Mouse (Mus musculus): ENCODE results near the gene Crtc3. TPM values are rescaled to one million over a fixed set of nuclear protein-coding genes. Genes with fewer than 3 reads are reported as not detected.

Gene Crtc3
- polyA plus RNA-seq, 1 experiment from 2014 or later = 12.6 TPM

- ATAC-seq (ENCODE audit: low FRiP score) = no peak
- H3K9ac ChIP-seq = no peak overlapping the region
- no peaks in the 10 kb centered on the region for H3K9me3 ChIP-seq
- H3K4me3 ChIP-seq (replicated peaks) = no peak overlapping the region
- H3K27ac ChIP-seq = no peak overlapping the region
- H3K4me2 ChIP-seq = no peak overlapping the region
- 93% methylated on average over 9 of the region's 9 CpGs for WGBS
- no peaks in the 10 kb centered on the region for H3K36me3 ChIP-seq (replicated peaks)
- peaks cover 9% of the 10 kb centered on the region; the same call in 1 of the 2 replicates for H3K4me1 ChIP-seq
- H3K27me3 ChIP-seq = no peaks in the 10 kb centered on the region
Observed at GRCm38 (mm10) chr7:80634741-80635140, 53.9 kb downstream of the Crtc3 start.

GRCm38 (mm10) chr7:80633635-80634034 is 55.0 kb downstream of the Crtc3 start:
- 96% methylated on average over 2 of the region's 2 CpGs for WGBS
- H3K4me2 ChIP-seq = no peak overlapping the region
- no peaks in the 10 kb centered on the region for H3K27me3 ChIP-seq
- no peaks in the 10 kb centered on the region for H3K9me3 ChIP-seq
- no peak overlapping the region for H3K9ac ChIP-seq
- H3K27ac ChIP-seq = no peak overlapping the region
- no peak overlapping the region for H3K4me3 ChIP-seq (replicated peaks)
- peaks cover 9% of the 10 kb centered on the region; the same call in 1 of the 2 replicates for H3K4me1 ChIP-seq
- no peaks in the 10 kb centered on the region for H3K36me3 ChIP-seq (replicated peaks)
- no peak for ATAC-seq (ENCODE audit: low FRiP score)

GRCm38 (mm10) chr7:80631993-80632392 is 56.7 kb downstream of the Crtc3 start:
- Histone ChIP-seq H3K4me2 (no peak overlapping the region), H3K4me3 (replicated peaks) (no peak overlapping the region), H3K4me1 (peaks cover 5% of the 10 kb centered on the region; the same call in 1 of the 2 replicates), H3K9me3 (no peaks in the 10 kb centered on the region), H3K36me3 (replicated peaks) (no peaks in the 10 kb centered on the region), H3K9ac (no peak overlapping the region), H3K27me3 (no peaks in the 10 kb centered on the region), H3K27ac (no peak overlapping the region)
- whole genome bisulfite sequencing = 67% methylated on average over 6 of the region's 6 CpGs
- no peak for ATAC-seq (ENCODE audit: low FRiP score)

- ATAC-seq (ENCODE audit: low FRiP score) = no peak
- H3K27ac ChIP-seq = no peak overlapping the region
- H3K4me2 ChIP-seq = no peak overlapping the region
- no peak overlapping the region for H3K9ac ChIP-seq
- H3K4me3 ChIP-seq (replicated peaks) = no peak overlapping the region
- H3K4me1 ChIP-seq = peaks cover 5% of the 10 kb centered on the region; the same call in 1 of the 2 replicates
- no peaks in the 10 kb centered on the region for H3K36me3 ChIP-seq (replicated peaks)
- H3K27me3 ChIP-seq = no peaks in the 10 kb centered on the region
- H3K9me3 ChIP-seq = no peaks in the 10 kb centered on the region
- WGBS = 76% methylated on average over 3 of the region's 3 CpGs
Observed at GRCm38 (mm10) chr7:80631405-80631804, 57.3 kb downstream of the Crtc3 start.

GRCm38 (mm10) chr7:80629369-80629768 is 59.3 kb downstream of the Crtc3 start:
- no peaks in the 10 kb centered on the region for H3K36me3 ChIP-seq (replicated peaks)
- H3K27ac ChIP-seq = no peak overlapping the region
- H3K9ac ChIP-seq = no peak overlapping the region
- peaks cover 5% of the 10 kb centered on the region; the same call in 1 of the 2 replicates for H3K4me1 ChIP-seq
- no peak for ATAC-seq (ENCODE audit: low FRiP score)
- no peaks in the 10 kb centered on the region for H3K27me3 ChIP-seq
- no peaks in the 10 kb centered on the region for H3K9me3 ChIP-seq
- H3K4me2 ChIP-seq = no peak overlapping the region
- WGBS = 90% methylated on average over 12 of the region's 12 CpGs
- no peak overlapping the region for H3K4me3 ChIP-seq (replicated peaks)

GRCm38 (mm10) chr7:80628708-80629183 is 59.9 kb downstream of the Crtc3 start:
- Histone ChIP-seq H3K36me3 (replicated peaks) (no peaks in the 10 kb centered on the region), H3K27ac (no peak overlapping the region), H3K9me3 (no peaks in the 10 kb centered on the region), H3K4me1 (peaks cover 5% of the 10 kb centered on the region; the same call in 1 of the 2 replicates), H3K4me2 (no peak overlapping the region), H3K27me3 (no peaks in the 10 kb centered on the region), H3K9ac (no peak overlapping the region), H3K4me3 (replicated peaks) (no peak overlapping the region)
- 76% methylated on average over 8 of the region's 8 CpGs for WGBS
- ATAC-seq (ENCODE audit: low FRiP score) = no peak

- no peak overlapping the region for H3K27ac ChIP-seq
- 87% methylated on average over 5 of the region's 5 CpGs for WGBS
- no peaks in the 10 kb centered on the region for H3K27me3 ChIP-seq
- H3K36me3 ChIP-seq (replicated peaks) = no peaks in the 10 kb centered on the region
- no peaks in the 10 kb centered on the region for H3K9me3 ChIP-seq
- H3K4me2 ChIP-seq = no peak overlapping the region
- no peak overlapping the region for H3K4me3 ChIP-seq (replicated peaks)
- no peak for ATAC-seq (ENCODE audit: low FRiP score)
- H3K9ac ChIP-seq = no peak overlapping the region
- peaks cover 3% of the 10 kb centered on the region; the same call in 1 of the 2 replicates for H3K4me1 ChIP-seq
Observed at GRCm38 (mm10) chr7:80626943-80627342, 61.7 kb downstream of the Crtc3 start.

GRCm38 (mm10) chr7:80625841-80626240 is 62.8 kb downstream of the Crtc3 start:
- no peaks in the 10 kb centered on the region for H3K27me3 ChIP-seq
- H3K4me3 ChIP-seq (replicated peaks) = no peak overlapping the region
- no peaks in the 10 kb centered on the region for H3K4me1 ChIP-seq
- 84% methylated on average over 7 of the region's 7 CpGs for WGBS
- H3K27ac ChIP-seq = no peak overlapping the region
- no peaks in the 10 kb centered on the region for H3K9me3 ChIP-seq
- no peak overlapping the region for H3K4me2 ChIP-seq
- no peak for ATAC-seq (ENCODE audit: low FRiP score)
- no peaks in the 10 kb centered on the region for H3K36me3 ChIP-seq (replicated peaks)
- no peak overlapping the region for H3K9ac ChIP-seq

- no peak overlapping the region for H3K27ac ChIP-seq
- H3K9me3 ChIP-seq = no peaks in the 10 kb centered on the region
- H3K36me3 ChIP-seq (replicated peaks) = no peaks in the 10 kb centered on the region
- no peaks in the 10 kb centered on the region for H3K27me3 ChIP-seq
- no peak overlapping the region for H3K4me3 ChIP-seq (replicated peaks)
- H3K4me1 ChIP-seq = no peaks in the 10 kb centered on the region
- H3K9ac ChIP-seq = no peak overlapping the region
- no peak overlapping the region for H3K4me2 ChIP-seq
- ATAC-seq (ENCODE audit: low FRiP score) = no peak
- 91% methylated on average over 5 of the region's 5 CpGs for WGBS
Observed at GRCm38 (mm10) chr7:80623276-80623675, 65.4 kb downstream of the Crtc3 start.

- no peak overlapping the region for H3K9ac ChIP-seq
- H3K4me2 ChIP-seq = no peak overlapping the region
- WGBS = 88% methylated on average over 9 of the region's 9 CpGs
- no peak overlapping the region for H3K27ac ChIP-seq
- H3K36me3 ChIP-seq (replicated peaks) = no peaks in the 10 kb centered on the region
- no peak for ATAC-seq (ENCODE audit: low FRiP score)
- H3K9me3 ChIP-seq = no peaks in the 10 kb centered on the region
- no peaks in the 10 kb centered on the region for H3K27me3 ChIP-seq
- H3K4me3 ChIP-seq (replicated peaks) = no peak overlapping the region
- H3K4me1 ChIP-seq = peaks cover 8% of the 10 kb centered on the region
Observed at GRCm38 (mm10) chr7:80616096-80616495, 72.6 kb downstream of the Crtc3 start.

GRCm38 (mm10) chr7:80614042-80614441 is 74.6 kb downstream of the Crtc3 start:
- WGBS = 93% methylated on average over 3 of the region's 3 CpGs
- H3K4me3 ChIP-seq (replicated peaks) = no peak overlapping the region
- H3K27ac ChIP-seq = no peak overlapping the region
- H3K36me3 ChIP-seq (replicated peaks) = no peaks in the 10 kb centered on the region
- H3K9me3 ChIP-seq = no peaks in the 10 kb centered on the region
- no peak overlapping the region for H3K9ac ChIP-seq
- ATAC-seq (ENCODE audit: low FRiP score) = no peak
- H3K4me1 ChIP-seq = peaks cover 8% of the 10 kb centered on the region
- H3K27me3 ChIP-seq = no peaks in the 10 kb centered on the region
- no peak overlapping the region for H3K4me2 ChIP-seq

- no peaks in the 10 kb centered on the region for H3K36me3 ChIP-seq (replicated peaks)
- H3K4me1 ChIP-seq = peaks cover 8% of the 10 kb centered on the region
- no peak for ATAC-seq (ENCODE audit: low FRiP score)
- no peaks in the 10 kb centered on the region for H3K9me3 ChIP-seq
- WGBS = 68% methylated on average over 11 of the region's 11 CpGs
- no peak overlapping the region for H3K4me2 ChIP-seq
- H3K27ac ChIP-seq = no peak overlapping the region
- H3K9ac ChIP-seq = no peak overlapping the region
- H3K27me3 ChIP-seq = no peaks in the 10 kb centered on the region
- H3K4me3 ChIP-seq (replicated peaks) = no peak overlapping the region
Observed at GRCm38 (mm10) chr7:80612191-80612787, 76.4 kb downstream of the Crtc3 start.

GRCm38 (mm10) chr7:80611646-80612045 is 77.0 kb downstream of the Crtc3 start:
- no peak overlapping the region for H3K9ac ChIP-seq
- H3K4me2 ChIP-seq = no peak overlapping the region
- no peak overlapping the region for H3K27ac ChIP-seq
- H3K9me3 ChIP-seq = no peaks in the 10 kb centered on the region
- 80% methylated on average over 7 of the region's 7 CpGs for WGBS
- no peak for ATAC-seq (ENCODE audit: low FRiP score)
- H3K27me3 ChIP-seq = no peaks in the 10 kb centered on the region
- H3K36me3 ChIP-seq (replicated peaks) = no peaks in the 10 kb centered on the region
- H3K4me1 ChIP-seq = peaks cover 8% of the 10 kb centered on the region
- H3K4me3 ChIP-seq (replicated peaks) = no peak overlapping the region
